Mouse (Mus musculus) ES-E14 (cell line): ENCODE results near the gene Scfd2.

Experiments
- HCFC1 ChIP-seq: IDR thresholded peaks from 2 replicates; pipeline ENCODE4 v1.6.1; 2012; ENCODE audit warnings: low read length, inconsistent platforms, borderline replicate concordance; ENCODE audit not compliant: insufficient read depth
- ZC3H11A ChIP-seq: IDR thresholded peaks from 2 replicates; pipeline ENCODE4 v1.6.1; 2012; ENCODE audit warnings: low read depth, mild to moderate bottlenecking, inconsistent platforms, low read length, borderline replicate concordance

DNA sequence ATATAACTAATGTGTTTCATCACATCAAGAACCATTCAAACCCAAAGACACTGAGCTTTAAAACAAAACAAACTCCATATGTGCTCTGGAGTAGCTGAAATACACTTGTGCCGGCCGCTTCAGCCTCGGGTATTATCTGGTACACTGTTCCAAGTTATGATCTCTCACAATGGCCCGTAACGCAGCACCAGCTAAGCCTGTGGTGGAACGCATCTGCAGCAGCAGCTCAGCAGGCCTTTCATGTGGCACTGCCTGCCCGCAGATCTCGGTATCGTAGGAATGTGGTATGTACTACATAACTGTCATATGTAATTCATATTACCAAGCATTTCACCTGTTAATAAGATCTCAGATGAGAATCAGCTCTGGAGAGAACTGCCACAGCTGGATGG is 164.9 kb downstream of the Scfd2 start:
- TF ChIP-seq HCFC1: no peak
- TF ChIP-seq ZC3H11A: no peak
